Mouse (Mus musculus) adrenal gland, postnatal 4 days (tissue): Measurements from ENCODE around the gene Sgip1. TPM values are rescaled to one million over a fixed set of nuclear protein-coding genes. Genes with fewer than 3 reads are reported as not detected.

Experiments
- DNase-seq, 2 experiments: peaks; one replicate each; pipeline ENCODE4 v3.0.0; 2021 to 2022; ENCODE audit warnings: low spot score in 2 of 2, mixed read lengths in 2 of 2
- total RNA-seq, 2 experiments: library from RNA; stranded (reverse); gene quantifications; 2 replicates each; pipeline ENCODE4 v1.2.3; 2021

Gene Sgip1
- total RNA-seq, 2 experiments from 2014 or later: 16.1 to 18.4 TPM

DNA sequence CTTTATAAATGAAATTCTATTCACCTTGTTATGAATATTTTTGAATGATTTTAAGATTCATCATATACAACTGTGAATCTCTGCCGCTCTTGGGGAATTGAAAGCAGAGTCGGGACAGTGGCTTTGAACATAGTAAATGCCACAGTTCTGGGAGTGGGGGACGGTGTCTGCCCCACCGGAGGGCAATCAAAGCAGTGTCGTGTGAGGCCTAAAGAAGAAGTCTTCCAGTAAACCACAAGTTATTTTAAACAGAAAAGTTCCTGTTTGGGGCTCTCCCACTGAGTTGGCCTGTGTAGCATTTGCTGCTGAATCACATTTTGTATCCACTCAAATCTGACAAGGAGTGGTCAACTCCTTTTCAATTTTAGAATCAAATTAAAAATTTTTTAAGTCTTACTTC lies 230.1 kb downstream of the Sgip1 start:
- DNase-seq: no peak

DNA sequence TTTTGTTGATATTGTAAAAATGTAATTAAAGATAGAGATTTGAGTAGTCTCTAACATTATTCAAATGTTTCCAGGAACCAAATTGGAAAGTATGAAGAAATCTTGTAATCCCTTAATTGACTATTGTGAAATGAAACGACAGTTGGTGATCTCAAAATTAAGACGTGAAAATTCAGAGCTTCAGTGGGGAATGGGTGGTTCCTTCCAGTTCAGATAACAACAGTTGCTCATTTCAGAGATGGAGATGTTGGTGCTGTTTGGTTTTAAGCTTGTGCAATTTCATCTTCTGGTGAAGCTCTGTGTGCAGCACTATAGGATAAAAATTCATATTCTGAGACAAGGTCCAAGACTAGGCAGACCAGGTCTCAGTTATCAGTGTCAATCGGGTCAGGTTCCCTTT lies 231.0 kb downstream of the Sgip1 start:
- DNase-seq: no peak

DNA sequence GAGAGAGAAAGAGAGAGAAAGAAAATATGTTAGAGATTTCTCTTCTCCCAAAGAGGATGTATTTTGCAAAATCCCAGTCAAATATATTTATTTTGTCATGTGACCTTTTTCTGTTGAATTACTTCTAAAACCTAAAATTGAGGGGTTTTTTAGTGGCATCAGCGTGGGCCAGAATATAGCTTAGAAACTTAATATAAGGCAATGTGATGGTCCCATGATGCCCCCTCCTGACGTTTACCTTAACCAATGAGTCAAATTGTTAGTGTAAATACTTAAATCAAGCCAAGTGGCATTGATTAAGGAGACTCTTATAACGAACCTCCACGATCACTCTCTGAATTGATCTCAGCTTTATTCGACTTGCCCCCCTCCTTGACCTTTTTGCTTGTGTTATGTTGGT lies 233.1 kb downstream of the Sgip1 start:
- no peak for DNase-seq

DNA sequence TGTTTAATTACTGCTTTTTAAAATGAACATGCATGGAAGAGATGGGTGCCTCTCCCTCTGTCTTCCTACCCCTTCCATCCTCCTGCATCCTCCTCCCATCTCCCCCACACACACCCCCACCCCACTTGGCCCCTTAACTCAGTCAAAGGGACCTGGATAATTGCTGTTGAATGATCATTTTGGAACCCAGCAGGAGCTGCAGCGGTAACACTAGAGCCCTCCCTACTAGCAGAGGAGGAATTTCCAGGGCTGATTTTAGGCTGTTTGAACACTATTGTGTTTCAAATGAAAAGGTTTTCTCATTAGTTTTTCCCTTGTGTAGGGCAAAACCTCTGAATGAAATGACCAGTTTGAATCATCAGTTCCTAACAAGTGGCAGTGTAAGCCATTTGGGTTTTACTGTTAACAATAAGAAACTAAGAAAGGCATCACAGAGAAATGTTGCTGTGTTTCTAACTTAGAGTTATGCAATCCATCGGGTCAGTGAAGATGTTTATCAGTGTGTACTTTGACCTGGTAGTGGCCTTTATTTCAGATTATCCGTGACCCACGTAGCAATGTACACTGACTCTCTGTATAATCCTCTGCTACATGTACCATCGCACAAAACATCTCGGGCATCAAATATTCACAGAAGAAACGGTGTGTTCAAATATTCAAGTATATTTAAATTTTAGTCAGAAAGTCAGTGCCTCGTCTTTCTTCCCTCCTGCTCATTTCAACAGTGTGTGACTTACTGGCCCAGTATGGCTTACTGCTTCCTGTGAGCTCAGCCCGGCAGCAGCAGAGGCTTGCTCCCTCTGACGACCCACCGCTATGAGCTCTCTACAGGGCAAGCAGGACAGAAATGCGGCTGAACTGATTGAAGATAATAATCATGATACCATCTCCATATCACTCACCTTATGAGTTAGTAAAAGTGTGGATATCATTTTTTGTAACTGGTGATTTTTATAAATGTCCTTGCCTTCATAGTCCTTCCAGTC lies 235.5 kb downstream of the Sgip1 start:
- DNase-seq: no peak

DNA sequence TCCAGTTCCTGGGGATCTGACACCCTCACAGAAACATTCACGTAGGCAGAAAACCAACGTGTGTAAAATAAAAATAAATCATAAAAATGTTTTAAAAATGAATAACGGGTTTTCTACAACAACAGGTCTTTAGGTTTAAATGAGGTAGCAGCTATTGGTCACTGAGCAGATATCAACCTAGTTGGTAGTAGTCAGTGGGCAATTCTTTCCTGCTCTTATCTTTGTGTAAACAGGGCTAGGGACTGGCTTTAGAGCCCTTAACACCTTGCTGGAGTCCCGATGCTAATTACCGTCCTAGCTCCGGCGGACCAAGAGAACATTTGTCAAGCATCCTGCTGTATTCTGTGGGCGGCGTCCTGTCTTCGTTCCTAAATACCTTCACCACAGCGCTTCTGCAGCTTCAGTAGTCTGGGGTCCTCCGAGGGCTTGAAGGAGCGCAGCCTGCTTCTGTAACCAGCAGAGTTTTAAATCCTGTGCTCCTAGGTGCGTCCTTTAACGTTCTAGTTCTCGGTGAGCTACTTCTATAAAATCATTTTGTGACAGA lies 236.8 kb downstream of the Sgip1 start:
- no peak for DNase-seq

DNA sequence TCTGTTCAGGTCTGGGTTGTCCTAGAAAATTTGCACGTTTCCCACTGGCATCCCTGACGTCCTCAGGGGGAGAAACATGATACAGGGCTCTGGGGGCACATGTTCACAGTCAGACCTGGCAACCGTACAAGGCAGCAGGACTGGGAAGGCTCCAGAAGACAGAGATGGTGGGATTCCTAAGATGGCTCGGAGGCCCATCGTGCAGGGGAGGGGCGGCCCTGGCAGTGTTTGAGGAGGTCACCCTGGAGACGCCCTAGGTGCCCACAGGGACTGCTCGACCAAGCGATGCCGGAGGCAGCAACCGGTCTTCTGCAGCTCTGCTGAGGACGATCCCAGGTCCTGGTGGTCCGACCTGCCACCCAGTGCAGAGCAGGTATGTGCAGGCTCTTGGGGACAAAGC lies 237.3 kb downstream of the Sgip1 start, which contains the start of gene Tctex1d1:
Gene Tctex1d1, plus strand, starts transcription at position 167 of the 400 bp plus-strand sequence.
- DNase-seq: no peak

DNA sequence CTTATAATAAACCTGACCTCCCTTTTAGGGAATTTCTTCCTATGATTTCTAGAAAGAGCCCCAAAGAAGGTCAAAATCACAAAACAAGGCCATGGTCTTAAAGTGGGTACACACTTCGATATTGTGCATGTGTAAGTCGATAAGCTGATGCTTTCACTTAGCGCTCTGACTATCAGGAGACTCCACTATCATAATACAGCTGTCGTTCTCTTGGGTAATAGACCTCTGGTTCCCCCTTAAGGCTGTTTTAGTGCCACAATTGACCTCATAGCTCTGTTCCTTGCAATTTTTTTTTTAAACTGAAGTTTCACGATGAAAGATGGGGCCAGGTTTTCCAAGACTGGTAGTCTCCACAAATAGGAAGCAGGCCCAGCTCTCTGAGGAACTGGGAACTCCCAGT lies 238.3 kb downstream of the Sgip1 start:
- DNase-seq: no peak

DNA sequence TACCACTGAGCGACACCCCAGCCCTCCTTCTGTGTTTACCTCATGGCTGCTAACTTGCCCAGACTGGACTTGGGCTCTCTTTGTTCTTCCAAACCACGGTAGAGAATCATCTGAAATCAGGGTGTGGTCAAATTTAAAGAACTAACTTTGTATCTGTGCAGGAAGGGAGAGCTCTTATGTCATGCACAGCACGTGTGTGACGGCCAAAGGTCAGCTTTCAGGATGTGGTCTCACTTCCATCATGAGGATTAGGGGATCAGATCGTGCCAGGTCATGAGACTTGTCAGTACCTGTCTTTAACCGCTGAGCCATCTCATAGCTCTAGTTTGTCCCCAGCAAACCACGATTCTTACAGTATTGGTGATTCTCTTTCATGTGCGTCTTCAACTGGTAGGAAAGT lies 240.6 kb downstream of the Sgip1 start:
- DNase-seq: no peak

DNA sequence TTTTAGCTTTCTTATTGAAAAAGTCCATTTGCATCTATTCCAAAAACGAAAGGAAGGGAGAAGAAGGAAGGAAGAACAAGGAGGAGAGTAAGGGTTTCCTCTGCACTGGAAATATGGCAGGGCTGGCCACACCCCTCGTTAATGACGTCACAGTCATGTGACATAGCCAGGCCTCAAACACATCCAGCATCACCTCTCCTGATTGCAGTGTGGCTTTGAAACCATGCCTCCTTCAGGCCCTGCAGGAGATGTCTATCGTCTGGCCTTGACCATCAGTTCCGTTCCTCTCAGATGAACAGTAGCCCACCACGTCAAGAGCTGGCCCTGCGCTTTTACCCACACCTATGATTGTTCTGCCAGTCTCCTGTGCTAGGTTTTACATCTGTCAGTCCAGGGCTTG lies 245.1 kb downstream of the Sgip1 start:
- no peak for DNase-seq

DNA sequence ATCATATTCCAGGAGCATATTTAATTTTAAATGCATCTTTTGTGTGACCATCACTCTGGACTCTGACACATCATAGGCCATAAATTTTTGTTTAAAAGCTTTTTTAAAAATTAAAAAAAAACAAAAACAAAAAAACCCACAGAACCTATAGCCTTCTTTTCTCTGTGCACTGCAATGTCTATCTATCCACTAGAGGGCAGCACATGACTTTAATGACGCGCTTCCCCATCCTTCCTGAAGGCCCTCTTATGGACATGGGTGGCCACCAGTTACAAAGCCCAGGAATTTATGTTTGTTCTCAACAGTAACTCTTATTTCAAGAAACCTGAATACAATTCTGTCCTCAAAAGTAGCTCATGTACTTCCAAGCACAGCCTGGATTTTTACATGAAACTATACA lies 245.8 kb downstream of the Sgip1 start:
- no peak for DNase-seq

DNA sequence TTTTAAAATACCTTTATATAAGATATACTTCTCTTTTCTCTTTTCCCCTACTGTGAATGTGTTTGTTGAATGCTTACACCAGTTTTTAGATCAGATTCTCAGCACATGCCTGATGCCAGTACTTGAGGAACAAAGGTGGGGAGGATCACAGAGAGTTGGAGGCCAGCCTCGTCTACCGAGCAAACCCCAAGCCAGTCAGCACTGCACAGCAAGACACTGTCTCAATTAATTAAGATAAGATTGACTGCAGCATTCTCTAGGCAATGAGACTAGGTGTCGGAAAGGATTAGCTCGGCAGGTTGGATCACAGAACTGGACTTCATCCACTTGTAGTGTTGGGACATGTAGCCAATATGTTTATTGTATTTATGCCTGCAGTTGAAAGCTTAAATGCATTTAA lies 246.2 kb downstream of the Sgip1 start:
- DNase-seq: no peak

DNA sequence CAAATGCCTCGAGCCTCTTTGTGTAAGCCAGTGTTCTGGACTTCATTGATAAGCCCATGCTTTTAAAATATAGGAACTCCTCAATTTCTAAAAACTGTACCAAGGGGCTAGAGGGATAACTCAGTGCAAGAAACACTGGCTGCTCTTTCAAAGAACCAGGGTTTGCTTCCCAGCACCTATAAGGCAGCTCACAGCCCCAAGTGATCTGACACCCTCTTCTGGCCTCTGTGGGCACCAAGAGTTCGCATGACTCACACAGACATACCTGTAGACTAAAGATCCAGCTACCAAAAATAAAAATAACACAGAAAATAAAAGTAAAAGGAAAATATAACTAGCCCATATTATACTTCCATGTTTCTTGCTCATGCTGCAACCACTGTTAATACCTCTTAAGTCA lies 246.7 kb downstream of the Sgip1 start:
- no peak for DNase-seq

DNA sequence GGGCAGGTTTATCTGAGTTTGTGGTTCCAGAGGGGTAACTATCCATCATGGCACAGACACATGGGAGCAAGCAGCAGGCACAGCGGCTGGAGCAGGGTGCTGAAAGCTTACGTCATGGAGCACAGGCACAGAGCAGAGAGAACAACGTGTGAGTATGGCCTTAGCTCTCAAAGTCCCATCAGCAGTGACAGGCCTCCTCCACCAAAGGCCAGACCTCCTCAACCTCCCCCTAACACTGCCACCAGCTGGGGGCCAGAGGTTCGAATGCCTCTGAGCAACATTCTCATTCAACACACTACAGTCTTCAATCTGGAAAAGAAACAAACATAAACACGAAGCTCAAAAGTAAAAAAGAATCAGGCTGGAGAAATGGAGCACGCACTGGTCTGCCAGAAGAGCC lies 247.4 kb downstream of the Sgip1 start:
- DNase-seq: no peak

DNA sequence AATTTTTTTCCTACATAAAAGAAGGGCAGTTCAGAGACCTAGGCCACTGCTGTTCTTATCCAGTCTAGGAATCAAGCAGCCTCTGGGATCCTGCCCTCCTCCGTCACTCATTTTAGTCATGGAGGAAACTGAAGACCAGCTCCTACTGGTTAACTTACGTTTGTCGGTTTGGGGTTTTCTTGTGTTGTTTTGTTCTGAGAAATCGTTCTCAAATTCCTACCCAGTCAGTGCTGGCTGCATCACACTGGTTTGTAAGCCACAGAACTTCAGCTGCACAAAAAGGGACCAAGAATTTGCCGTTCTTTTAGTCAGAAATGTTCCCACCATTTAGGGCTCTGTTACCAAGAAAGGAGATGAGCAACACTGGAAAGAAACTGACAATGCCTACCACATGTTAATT lies 248.3 kb downstream of the Sgip1 start:
- no peak for DNase-seq

DNA sequence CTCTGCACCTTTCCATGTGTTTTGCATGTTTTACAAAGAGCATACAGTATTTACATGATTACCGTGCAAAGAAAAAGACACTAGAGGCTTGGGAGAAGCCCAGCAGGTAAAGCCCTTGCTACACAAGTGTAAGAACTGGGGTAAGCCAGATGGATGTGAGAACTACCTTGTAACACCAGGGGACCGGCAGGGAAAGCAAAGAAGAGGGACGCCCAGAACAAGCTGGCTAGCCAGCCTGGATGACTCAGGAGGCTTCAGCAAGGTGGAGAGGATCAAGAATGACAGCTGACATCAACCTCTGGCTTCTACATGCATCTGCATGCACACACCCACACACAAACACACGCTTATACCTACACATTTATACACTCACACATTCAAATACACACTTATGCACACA lies 248.9 kb downstream of the Sgip1 start:
- no peak for DNase-seq

DNA sequence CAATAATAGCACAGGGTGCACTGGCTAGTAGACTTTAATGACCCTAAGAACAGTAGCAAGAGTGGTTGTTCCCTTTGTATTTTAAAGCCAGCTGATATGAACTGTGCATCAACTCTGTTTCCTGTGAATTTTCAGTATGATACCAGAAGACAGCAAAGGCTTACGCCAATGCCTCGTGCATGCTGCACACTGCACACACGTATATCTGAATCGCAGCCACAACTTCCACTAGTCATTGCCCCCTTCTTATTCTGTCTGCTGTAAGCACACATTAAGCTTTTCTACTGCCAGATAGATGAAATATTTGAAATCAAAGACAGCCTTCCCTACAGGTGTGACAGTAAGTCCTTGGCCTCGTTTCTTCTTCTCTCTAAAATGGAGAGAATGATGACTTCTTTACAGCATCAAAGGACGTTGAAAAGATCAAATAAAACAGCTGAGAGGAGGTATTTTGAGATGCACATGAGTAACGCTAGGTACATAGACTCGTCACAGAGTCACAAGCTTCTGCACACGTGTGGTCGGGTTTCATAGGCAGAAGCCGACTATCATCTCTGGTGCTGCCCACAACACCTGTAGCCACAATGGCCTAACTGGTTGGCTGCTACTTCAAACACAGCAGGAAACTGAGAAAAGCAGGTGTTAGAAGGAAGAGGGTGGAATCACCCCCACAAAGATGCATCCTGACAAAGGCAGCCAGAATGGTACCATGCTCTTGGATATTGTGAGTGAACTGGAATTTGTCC lies 249.7 kb downstream of the Sgip1 start:
- DNase-seq: no peak

DNA sequence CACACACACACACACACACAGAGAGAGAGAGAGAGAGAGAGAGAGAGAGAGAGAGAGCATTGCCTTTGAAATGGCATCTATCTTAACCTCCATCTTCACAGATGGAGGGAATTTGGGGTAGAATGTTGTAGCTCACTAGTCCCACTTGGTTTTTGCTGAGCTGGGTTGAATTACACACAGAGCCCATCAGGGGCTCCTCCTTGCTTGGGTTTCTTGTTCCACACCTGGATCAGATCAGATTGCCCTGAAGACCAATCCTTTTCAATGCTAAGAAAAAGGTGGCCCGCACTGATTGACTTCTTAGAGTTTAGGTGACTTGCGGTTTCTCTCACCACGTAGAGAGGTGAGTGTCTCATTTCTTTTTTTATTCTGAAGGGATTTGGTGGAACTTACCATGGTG lies 250.6 kb downstream of the Sgip1 start:
- no peak for DNase-seq

DNA sequence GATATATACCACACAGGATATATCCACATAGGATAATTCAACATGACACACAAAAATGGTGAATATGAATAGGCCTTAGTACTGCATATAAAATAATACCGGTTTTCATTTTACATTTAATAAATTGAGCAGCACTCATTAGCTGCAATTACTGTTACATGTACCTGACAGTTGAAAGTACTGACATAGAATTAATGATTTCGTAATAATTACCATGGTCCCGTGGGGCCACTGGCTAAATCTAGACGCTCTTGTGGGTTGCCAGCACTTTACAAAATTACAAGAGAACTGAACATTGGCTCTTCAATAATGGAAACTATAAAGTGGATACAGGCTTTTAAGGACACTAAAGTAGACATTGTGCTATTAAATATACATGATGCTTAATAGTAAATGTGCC lies 263.6 kb downstream of the Sgip1 start:
- DNase-seq: no peak

DNA sequence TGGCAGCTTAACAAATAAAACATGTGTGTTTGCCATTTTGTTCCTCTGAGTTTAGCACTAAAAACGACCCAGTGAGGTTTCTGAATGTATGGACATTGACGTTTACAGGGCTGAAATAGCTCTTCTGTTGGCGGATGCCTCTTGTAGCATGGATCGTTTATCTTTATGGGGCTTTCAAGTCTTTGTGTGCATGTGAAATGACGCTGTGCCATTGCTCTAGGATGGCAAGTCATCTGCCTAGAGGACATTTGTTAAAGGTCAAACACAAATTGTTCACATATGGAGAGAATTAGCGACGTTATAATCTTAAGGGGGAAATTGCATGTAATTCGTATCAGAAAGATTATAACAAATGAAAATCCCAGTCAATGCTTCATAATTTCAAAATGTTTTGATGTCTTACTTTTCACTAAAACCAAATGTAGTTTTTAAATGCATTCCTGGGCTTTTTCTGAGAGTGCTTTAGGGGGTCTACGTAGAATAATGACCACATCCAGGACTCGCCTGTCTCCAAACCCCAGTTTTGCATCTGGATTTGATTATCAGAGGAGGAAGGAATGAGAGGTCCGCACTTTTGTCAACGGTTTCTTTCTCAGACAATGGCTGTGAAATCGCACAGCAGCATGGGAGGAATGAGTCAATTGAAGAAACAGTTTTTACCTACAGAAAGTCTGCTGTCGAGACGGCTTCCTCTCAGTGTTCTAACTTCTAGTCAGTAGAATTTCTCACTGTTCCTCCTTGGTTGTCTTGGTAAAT lies 264.3 kb downstream of the Sgip1 start:
- no peak for DNase-seq

DNA sequence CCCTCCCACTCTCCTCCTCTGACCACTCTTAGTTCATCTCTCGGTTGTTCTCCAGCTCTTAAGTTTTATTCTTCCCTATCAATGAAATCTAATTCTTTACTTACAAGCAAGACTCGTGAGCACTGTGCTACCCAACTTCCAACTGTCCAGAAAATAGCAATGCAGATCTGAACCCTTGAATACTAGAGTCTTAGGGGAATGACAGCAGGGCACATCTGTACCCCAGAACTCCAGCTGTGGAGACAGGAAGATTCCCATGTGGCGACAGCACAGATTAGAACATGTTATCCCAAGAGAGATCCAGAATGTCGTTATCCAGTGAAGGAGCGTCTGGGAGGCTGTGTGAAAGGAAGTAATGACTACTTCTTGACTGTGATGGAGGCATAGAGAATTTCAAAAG lies 265.2 kb downstream of the Sgip1 start:
- DNase-seq: no peak

DNA sequence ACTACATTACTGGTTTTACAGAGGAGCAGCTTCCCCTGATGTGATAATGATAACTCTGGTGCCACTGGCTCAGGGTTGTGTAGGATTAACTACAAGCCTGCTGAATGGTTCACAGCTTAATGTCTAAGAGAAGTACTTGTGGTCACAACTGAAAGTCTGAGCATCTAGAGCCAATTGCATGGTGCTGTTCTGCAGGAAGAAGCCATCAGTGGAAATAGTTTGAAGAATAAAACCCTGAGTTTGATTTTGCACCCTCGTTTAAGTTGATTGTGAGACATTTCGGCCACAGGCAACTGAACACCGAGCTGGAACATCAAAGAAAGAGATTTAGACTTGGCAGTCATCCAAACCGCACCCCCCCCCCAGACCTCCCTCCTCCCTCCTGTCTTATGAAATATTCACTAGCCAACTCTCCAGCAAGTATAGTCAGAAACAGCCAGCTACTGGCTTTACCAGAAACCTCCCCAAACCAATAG lies 265.9 kb downstream of the Sgip1 start:
- no peak for DNase-seq
